Mouse (Mus musculus): Measurements from ENCODE around the gene Pgpep1l. TPM values are rescaled to one million over a fixed set of nuclear protein-coding genes. Genes with fewer than 3 reads are reported as not detected.
A peak's percentile ranks its signal among the peaks of the same experiment; 100 is the strongest.

The Pgpep1l gene
- polyA plus RNA-seq, 1 experiment from 2014 or later: not detected

- H3K9me3 ChIP-seq (ENCODE audit: control insufficient read depth, low read length): no peaks in the 10 kb centered on the region
- WGBS: 67% methylated on average over 9 of the region's 9 CpGs
- no peak overlapping the region for H3K27ac ChIP-seq (ENCODE audit: low read length)
- no peak overlapping the region for H3K9ac ChIP-seq (ENCODE audit: low read length)
- H3K27me3 ChIP-seq (ENCODE audit: control insufficient read depth, insufficient read depth, low read depth, low read length): no peaks in the 10 kb centered on the region
- peaks cover 33% of the 10 kb centered on the region for H3K36me3 ChIP-seq (ENCODE audit: control insufficient read depth, insufficient read depth, low read length)
- H3K4me3 ChIP-seq (ENCODE audit: low read length): no peak overlapping the region
- no peak overlapping the region for H3K4me2 ChIP-seq (ENCODE audit: low read depth, low read length)
- H3K4me1 ChIP-seq (replicated peaks; ENCODE audit: control insufficient read depth, insufficient read depth, low read length): peaks cover 4% of the 10 kb centered on the region; the same call in 1 of the 2 replicates
- no peak for ATAC-seq (ENCODE audit: low read depth)
Observed at GRCm38 (mm10) chr7:68221677-68222230, 42.3 kb downstream of the Pgpep1l start.

- peaks cover 4% of the 10 kb centered on the region; the same call in 1 of the 2 replicates for H3K4me1 ChIP-seq (replicated peaks; ENCODE audit: control insufficient read depth, insufficient read depth, low read length)
- H3K27ac ChIP-seq (ENCODE audit: low read length): no peak overlapping the region
- no peak overlapping the region for H3K4me2 ChIP-seq (ENCODE audit: low read depth, low read length)
- H3K36me3 ChIP-seq (ENCODE audit: control insufficient read depth, insufficient read depth, low read length): peaks cover 28% of the 10 kb centered on the region
- no peak overlapping the region for H3K9ac ChIP-seq (ENCODE audit: low read length)
- no peak overlapping the region for H3K4me3 ChIP-seq (ENCODE audit: low read length)
- WGBS: 88% methylated on average over 11 of the region's 11 CpGs
- no peaks in the 10 kb centered on the region for H3K9me3 ChIP-seq (ENCODE audit: control insufficient read depth, low read length)
- ATAC-seq (ENCODE audit: low read depth): no peak
- no peaks in the 10 kb centered on the region for H3K27me3 ChIP-seq (ENCODE audit: control insufficient read depth, insufficient read depth, low read depth, low read length)
Observed at GRCm38 (mm10) chr7:68218879-68219278, 45.2 kb downstream of the Pgpep1l start.

GRCm38 (mm10) chr7:68215522-68216070 lies 48.4 kb downstream of the Pgpep1l start:
- no peaks in the 10 kb centered on the region for H3K9me3 ChIP-seq (ENCODE audit: control insufficient read depth, low read length)
- WGBS: 73% methylated on average over 18 of the region's 18 CpGs
- peaks cover 34% of the 10 kb centered on the region for H3K36me3 ChIP-seq (ENCODE audit: control insufficient read depth, insufficient read depth, low read length)
- H3K4me1 ChIP-seq (replicated peaks; ENCODE audit: control insufficient read depth, insufficient read depth, low read length): no peaks in the 10 kb centered on the region
- no peak overlapping the region for H3K9ac ChIP-seq (ENCODE audit: low read length)
- H3K27me3 ChIP-seq (ENCODE audit: control insufficient read depth, insufficient read depth, low read depth, low read length): no peaks in the 10 kb centered on the region
- ATAC-seq (ENCODE audit: low read depth): peak; percentile 43
- H3K27ac ChIP-seq (ENCODE audit: low read length): no peak overlapping the region
- no peak overlapping the region for H3K4me3 ChIP-seq (ENCODE audit: low read length)
- H3K4me2 ChIP-seq (ENCODE audit: low read depth, low read length): no peak overlapping the region

GRCm38 (mm10) chr7:68213842-68214241 lies 50.2 kb downstream of the Pgpep1l start:
- Histone ChIP-seq H3K4me1 (replicated peaks; ENCODE audit: control insufficient read depth, insufficient read depth, low read length) (no peaks in the 10 kb centered on the region), H3K27me3 (ENCODE audit: control insufficient read depth, insufficient read depth, low read depth, low read length) (no peaks in the 10 kb centered on the region), H3K9me3 (ENCODE audit: control insufficient read depth, low read length) (no peaks in the 10 kb centered on the region), H3K9ac (ENCODE audit: low read length) (no peak overlapping the region), H3K4me3 (ENCODE audit: low read length) (no peak overlapping the region), H3K27ac (ENCODE audit: low read length) (no peak overlapping the region), H3K4me2 (ENCODE audit: low read depth, low read length) (no peak overlapping the region), H3K36me3 (ENCODE audit: control insufficient read depth, insufficient read depth, low read length) (peaks cover 35% of the 10 kb centered on the region)
- ATAC-seq (ENCODE audit: low read depth): no peak
- WGBS: 86% methylated on average over 5 of the region's 5 CpGs

- no peak for ATAC-seq (ENCODE audit: low read depth)
- Histone ChIP-seq H3K27ac (ENCODE audit: low read length) (no peak overlapping the region), H3K9me3 (ENCODE audit: control insufficient read depth, low read length) (no peaks in the 10 kb centered on the region), H3K9ac (ENCODE audit: low read length) (no peak overlapping the region), H3K4me3 (ENCODE audit: low read length) (no peak overlapping the region), H3K4me2 (ENCODE audit: low read depth, low read length) (no peak overlapping the region), H3K4me1 (replicated peaks; ENCODE audit: control insufficient read depth, insufficient read depth, low read length) (no peaks in the 10 kb centered on the region), H3K27me3 (ENCODE audit: control insufficient read depth, insufficient read depth, low read depth, low read length) (no peaks in the 10 kb centered on the region), H3K36me3 (ENCODE audit: control insufficient read depth, insufficient read depth, low read length) (peaks cover 36% of the 10 kb centered on the region)
- WGBS: 79% methylated on average over 7 of the region's 7 CpGs
Observed at GRCm38 (mm10) chr7:68211883-68212282, 52.1 kb downstream of the Pgpep1l start.

GRCm38 (mm10) chr7:68210417-68210816 lies 53.6 kb downstream of the Pgpep1l start:
- Histone ChIP-seq H3K4me3 (ENCODE audit: low read length) (no peak overlapping the region), H3K36me3 (ENCODE audit: control insufficient read depth, insufficient read depth, low read length) (peaks cover 32% of the 10 kb centered on the region), H3K9me3 (ENCODE audit: control insufficient read depth, low read length) (no peaks in the 10 kb centered on the region), H3K27ac (ENCODE audit: low read length) (no peak overlapping the region), H3K27me3 (ENCODE audit: control insufficient read depth, insufficient read depth, low read depth, low read length) (no peaks in the 10 kb centered on the region), H3K4me1 (replicated peaks; ENCODE audit: control insufficient read depth, insufficient read depth, low read length) (no peaks in the 10 kb centered on the region), H3K4me2 (ENCODE audit: low read depth, low read length) (no peak overlapping the region), H3K9ac (ENCODE audit: low read length) (no peak overlapping the region)
- ATAC-seq (ENCODE audit: low read depth): peak; percentile 52; the same call in 1 of the 2 replicates
- 40% methylated on average over 4 of the region's 4 CpGs for WGBS

GRCm38 (mm10) chr7:68209039-68209438 lies 55.0 kb downstream of the Pgpep1l start:
- Histone ChIP-seq H3K27ac (ENCODE audit: low read length) (no peak overlapping the region), H3K36me3 (ENCODE audit: control insufficient read depth, insufficient read depth, low read length) (peaks cover 31% of the 10 kb centered on the region), H3K9me3 (ENCODE audit: control insufficient read depth, low read length) (no peaks in the 10 kb centered on the region), H3K27me3 (ENCODE audit: control insufficient read depth, insufficient read depth, low read depth, low read length) (no peaks in the 10 kb centered on the region), H3K4me2 (ENCODE audit: low read depth, low read length) (no peak overlapping the region), H3K4me1 (replicated peaks; ENCODE audit: control insufficient read depth, insufficient read depth, low read length) (no peaks in the 10 kb centered on the region), H3K9ac (ENCODE audit: low read length) (no peak overlapping the region), H3K4me3 (ENCODE audit: low read length) (no peak overlapping the region)
- WGBS: 87% methylated on average over 6 of the region's 6 CpGs
- no peak for ATAC-seq (ENCODE audit: low read depth)

- 73% methylated on average over 8 of the region's 8 CpGs for WGBS
- Histone ChIP-seq H3K9ac (ENCODE audit: low read length) (no peak overlapping the region), H3K27ac (ENCODE audit: low read length) (no peak overlapping the region), H3K27me3 (ENCODE audit: control insufficient read depth, insufficient read depth, low read depth, low read length) (no peaks in the 10 kb centered on the region), H3K4me1 (replicated peaks; ENCODE audit: control insufficient read depth, insufficient read depth, low read length) (no peaks in the 10 kb centered on the region), H3K4me2 (ENCODE audit: low read depth, low read length) (no peak overlapping the region), H3K36me3 (ENCODE audit: control insufficient read depth, insufficient read depth, low read length) (peaks cover 30% of the 10 kb centered on the region), H3K4me3 (ENCODE audit: low read length) (no peak overlapping the region), H3K9me3 (ENCODE audit: control insufficient read depth, low read length) (no peaks in the 10 kb centered on the region)
- no peak for ATAC-seq (ENCODE audit: low read depth)
Observed at GRCm38 (mm10) chr7:68205776-68206427, 58.1 kb downstream of the Pgpep1l start.

- ATAC-seq (ENCODE audit: low read depth): no peak
- Histone ChIP-seq H3K36me3 (ENCODE audit: control insufficient read depth, insufficient read depth, low read length) (peaks cover 21% of the 10 kb centered on the region), H3K4me1 (replicated peaks; ENCODE audit: control insufficient read depth, insufficient read depth, low read length) (no peaks in the 10 kb centered on the region), H3K27ac (ENCODE audit: low read length) (no peak overlapping the region), H3K27me3 (ENCODE audit: control insufficient read depth, insufficient read depth, low read depth, low read length) (no peaks in the 10 kb centered on the region), H3K4me3 (ENCODE audit: low read length) (no peak overlapping the region), H3K4me2 (ENCODE audit: low read depth, low read length) (no peak overlapping the region), H3K9ac (ENCODE audit: low read length) (no peak overlapping the region), H3K9me3 (ENCODE audit: control insufficient read depth, low read length) (no peaks in the 10 kb centered on the region)
- 95% methylated on average over 7 of the region's 7 CpGs for WGBS
Observed at GRCm38 (mm10) chr7:68199609-68200008, 64.4 kb downstream of the Pgpep1l start.

Data from lung, embryonic 16.5 days (tissue).